Mouse (Mus musculus): Measurements from ENCODE around the gene Tm7sf3. TPM values are rescaled to one million over a fixed set of nuclear protein-coding genes. Genes with fewer than 3 reads are reported as not detected.

Tm7sf3 gene
- polyA plus RNA-seq, 1 experiment from 2014 or later, result 35.2 TPM

- no peak for ATAC-seq
- Histone ChIP-seq H3K4me1 (replicated peaks; ENCODE audit: control insufficient read depth, insufficient read depth, low read length) (peaks cover 10% of the 10 kb centered on the region), H3K4me2 (ENCODE audit: low read length) (no peak overlapping the region), H3K27ac (ENCODE audit: low read length) (no peak overlapping the region), H3K36me3 (ENCODE audit: control insufficient read depth, insufficient read depth) (no peaks in the 10 kb centered on the region), H3K9ac (replicated peaks; ENCODE audit: low read depth, low read length) (no peak overlapping the region), H3K27me3 (replicated peaks; ENCODE audit: control insufficient read depth, insufficient read depth, low read length) (no peaks in the 10 kb centered on the region), H3K4me3 (replicated peaks; ENCODE audit: low read length) (no peak overlapping the region), H3K9me3 (ENCODE audit: control insufficient read depth, low read length) (no peaks in the 10 kb centered on the region)
- WGBS, result 87% methylated on average over 9 of the region's 9 CpGs
Measured at GRCm38 (mm10) chr6:146629781-146630756, 12.6 kb downstream of the Tm7sf3 start.

GRCm38 (mm10) chr6:146628123-146628522 lies 14.5 kb downstream of the Tm7sf3 start:
- Histone ChIP-seq H3K27ac (ENCODE audit: low read length) (no peak overlapping the region), H3K4me2 (ENCODE audit: low read length) (no peak overlapping the region), H3K27me3 (replicated peaks; ENCODE audit: control insufficient read depth, insufficient read depth, low read length) (no peaks in the 10 kb centered on the region), H3K4me1 (replicated peaks; ENCODE audit: control insufficient read depth, insufficient read depth, low read length) (peaks cover 2% of the 10 kb centered on the region), H3K9me3 (ENCODE audit: control insufficient read depth, low read length) (no peaks in the 10 kb centered on the region), H3K4me3 (replicated peaks; ENCODE audit: low read length) (no peak overlapping the region), H3K36me3 (ENCODE audit: control insufficient read depth, insufficient read depth) (no peaks in the 10 kb centered on the region), H3K9ac (replicated peaks; ENCODE audit: low read depth, low read length) (no peak overlapping the region)
- WGBS, result 53% methylated on average over 3 of the region's 3 CpGs
- peak; percentile 69 for ATAC-seq

GRCm38 (mm10) chr6:146616670-146617069 lies 26.0 kb downstream of the Tm7sf3 start:
- 89% methylated on average over 2 of the region's 2 CpGs for WGBS
- Histone ChIP-seq H3K4me3 (replicated peaks; ENCODE audit: low read length) (no peak overlapping the region), H3K27ac (ENCODE audit: low read length) (no peak overlapping the region), H3K4me1 (replicated peaks; ENCODE audit: control insufficient read depth, insufficient read depth, low read length) (no peaks in the 10 kb centered on the region), H3K9me3 (ENCODE audit: control insufficient read depth, low read length) (no peaks in the 10 kb centered on the region), H3K4me2 (ENCODE audit: low read length) (no peak overlapping the region), H3K36me3 (ENCODE audit: control insufficient read depth, insufficient read depth) (peaks cover 14% of the 10 kb centered on the region), H3K9ac (replicated peaks; ENCODE audit: low read depth, low read length) (no peak overlapping the region), H3K27me3 (replicated peaks; ENCODE audit: control insufficient read depth, insufficient read depth, low read length) (no peaks in the 10 kb centered on the region)
- no peak for ATAC-seq

- Histone ChIP-seq H3K9ac (replicated peaks; ENCODE audit: low read depth, low read length) (no peak overlapping the region), H3K27ac (ENCODE audit: low read length) (no peak overlapping the region), H3K9me3 (ENCODE audit: control insufficient read depth, low read length) (no peaks in the 10 kb centered on the region), H3K4me1 (replicated peaks; ENCODE audit: control insufficient read depth, insufficient read depth, low read length) (no peaks in the 10 kb centered on the region), H3K36me3 (ENCODE audit: control insufficient read depth, insufficient read depth) (peaks cover 14% of the 10 kb centered on the region), H3K4me3 (replicated peaks; ENCODE audit: low read length) (no peak overlapping the region), H3K27me3 (replicated peaks; ENCODE audit: control insufficient read depth, insufficient read depth, low read length) (no peaks in the 10 kb centered on the region), H3K4me2 (ENCODE audit: low read length) (no peak overlapping the region)
- 94% methylated on average over 8 of the region's 8 CpGs for WGBS
- no peak for ATAC-seq
Measured at GRCm38 (mm10) chr6:146615891-146616290, 26.7 kb downstream of the Tm7sf3 start.

GRCm38 (mm10) chr6:146614541-146614940 lies 28.1 kb downstream of the Tm7sf3 start:
- no peak overlapping the region for H3K4me2 ChIP-seq (ENCODE audit: low read length)
- H3K27me3 ChIP-seq (replicated peaks; ENCODE audit: control insufficient read depth, insufficient read depth, low read length), result no peaks in the 10 kb centered on the region
- 95% methylated on average over 5 of the region's 5 CpGs for WGBS
- no peak overlapping the region for H3K9ac ChIP-seq (replicated peaks; ENCODE audit: low read depth, low read length)
- H3K4me3 ChIP-seq (replicated peaks; ENCODE audit: low read length), result no peak overlapping the region
- no peaks in the 10 kb centered on the region for H3K4me1 ChIP-seq (replicated peaks; ENCODE audit: control insufficient read depth, insufficient read depth, low read length)
- peaks cover 20% of the 10 kb centered on the region for H3K36me3 ChIP-seq (ENCODE audit: control insufficient read depth, insufficient read depth)
- no peak for ATAC-seq
- H3K27ac ChIP-seq (ENCODE audit: low read length), result no peak overlapping the region
- no peaks in the 10 kb centered on the region for H3K9me3 ChIP-seq (ENCODE audit: control insufficient read depth, low read length)

GRCm38 (mm10) chr6:146613907-146614306 lies 28.7 kb downstream of the Tm7sf3 start:
- H3K36me3 ChIP-seq (ENCODE audit: control insufficient read depth, insufficient read depth), result peaks cover 25% of the 10 kb centered on the region
- WGBS, result 95% methylated on average over 5 of the region's 5 CpGs
- no peak overlapping the region for H3K4me2 ChIP-seq (ENCODE audit: low read length)
- H3K4me3 ChIP-seq (replicated peaks; ENCODE audit: low read length), result no peak overlapping the region
- H3K27me3 ChIP-seq (replicated peaks; ENCODE audit: control insufficient read depth, insufficient read depth, low read length), result no peaks in the 10 kb centered on the region
- H3K9me3 ChIP-seq (ENCODE audit: control insufficient read depth, low read length), result no peaks in the 10 kb centered on the region
- H3K4me1 ChIP-seq (replicated peaks; ENCODE audit: control insufficient read depth, insufficient read depth, low read length), result no peaks in the 10 kb centered on the region
- no peak overlapping the region for H3K27ac ChIP-seq (ENCODE audit: low read length)
- no peak overlapping the region for H3K9ac ChIP-seq (replicated peaks; ENCODE audit: low read depth, low read length)
- no peak for ATAC-seq

- Histone ChIP-seq H3K36me3 (ENCODE audit: control insufficient read depth, insufficient read depth) (peaks cover 22% of the 10 kb centered on the region), H3K9ac (replicated peaks; ENCODE audit: low read depth, low read length) (no peak overlapping the region), H3K4me1 (replicated peaks; ENCODE audit: control insufficient read depth, insufficient read depth, low read length) (no peaks in the 10 kb centered on the region), H3K9me3 (ENCODE audit: control insufficient read depth, low read length) (no peaks in the 10 kb centered on the region), H3K27me3 (replicated peaks; ENCODE audit: control insufficient read depth, insufficient read depth, low read length) (no peaks in the 10 kb centered on the region), H3K4me3 (replicated peaks; ENCODE audit: low read length) (no peak overlapping the region), H3K4me2 (ENCODE audit: low read length) (no peak overlapping the region), H3K27ac (ENCODE audit: low read length) (no peak overlapping the region)
- 94% methylated on average over 5 of the region's 5 CpGs for WGBS
- no peak for ATAC-seq
Measured at GRCm38 (mm10) chr6:146612736-146613135, 29.9 kb downstream of the Tm7sf3 start.

GRCm38 (mm10) chr6:146611897-146612296 lies 30.7 kb downstream of the Tm7sf3 start:
- Histone ChIP-seq H3K36me3 (ENCODE audit: control insufficient read depth, insufficient read depth) (peaks cover 22% of the 10 kb centered on the region), H3K4me1 (replicated peaks; ENCODE audit: control insufficient read depth, insufficient read depth, low read length) (no peaks in the 10 kb centered on the region), H3K4me2 (ENCODE audit: low read length) (no peak overlapping the region), H3K27me3 (replicated peaks; ENCODE audit: control insufficient read depth, insufficient read depth, low read length) (no peaks in the 10 kb centered on the region), H3K9ac (replicated peaks; ENCODE audit: low read depth, low read length) (no peak overlapping the region), H3K27ac (ENCODE audit: low read length) (no peak overlapping the region), H3K4me3 (replicated peaks; ENCODE audit: low read length) (no peak overlapping the region), H3K9me3 (ENCODE audit: control insufficient read depth, low read length) (no peaks in the 10 kb centered on the region)
- ATAC-seq, result no peak
- WGBS, result 94% methylated on average over 7 of the region's 7 CpGs

GRCm38 (mm10) chr6:146611385-146611784 lies 31.2 kb downstream of the Tm7sf3 start:
- no peak overlapping the region for H3K9ac ChIP-seq (replicated peaks; ENCODE audit: low read depth, low read length)
- no peak for ATAC-seq
- no peaks in the 10 kb centered on the region for H3K9me3 ChIP-seq (ENCODE audit: control insufficient read depth, low read length)
- no peak overlapping the region for H3K4me2 ChIP-seq (ENCODE audit: low read length)
- 84% methylated on average over 6 of the region's 6 CpGs for WGBS
- no peak overlapping the region for H3K27ac ChIP-seq (ENCODE audit: low read length)
- H3K27me3 ChIP-seq (replicated peaks; ENCODE audit: control insufficient read depth, insufficient read depth, low read length), result no peaks in the 10 kb centered on the region
- no peak overlapping the region for H3K4me3 ChIP-seq (replicated peaks; ENCODE audit: low read length)
- peaks cover 23% of the 10 kb centered on the region for H3K36me3 ChIP-seq (ENCODE audit: control insufficient read depth, insufficient read depth)
- no peaks in the 10 kb centered on the region for H3K4me1 ChIP-seq (replicated peaks; ENCODE audit: control insufficient read depth, insufficient read depth, low read length)
